Mouse (Mus musculus): ENCODE measurements around the gene Mtfmt.

Gene Mtfmt

GRCm38 (mm10) chr9:65430921-65431320 is 4.7 kb upstream of the Mtfmt start:
- TF ChIP-seq CTCF (conservative IDR thresholded peaks at IDR 0.05; ENCODE audit: low read length) = no peak
- no peak for TF ChIP-seq POU5F1 (IDR thresholded peaks at IDR 0.05; ENCODE audit: borderline replicate concordance, low read length)
- no peak for TF ChIP-seq NANOG (IDR thresholded peaks at IDR 0.05; ENCODE audit: borderline replicate concordance, low read length)
- no peaks in the 10 kb centered on the region for H3K9me3 ChIP-seq (ENCODE audit: low read length)
- H3K4me3 ChIP-seq (replicated peaks; ENCODE audit: low read length) = no peak overlapping the region
- peaks cover 6% of the 10 kb centered on the region; the same call in 1 of the 2 replicates for H3K27me3 ChIP-seq (ENCODE audit: insufficient read depth, low read length)
- H3K36me3 ChIP-seq (ENCODE audit: insufficient read depth, low read length) = no peaks in the 10 kb centered on the region
- peaks cover 23% of the 10 kb centered on the region for H3K4me1 ChIP-seq (replicated peaks; ENCODE audit: low read depth, low read length)

- Histone ChIP-seq H3K27me3 (ENCODE audit: insufficient read depth, low read length) (peaks cover 6% of the 10 kb centered on the region; the same call in 1 of the 2 replicates), H3K4me3 (replicated peaks; ENCODE audit: low read length) (no peak overlapping the region), H3K4me1 (replicated peaks; ENCODE audit: low read depth, low read length) (peaks cover 31% of the 10 kb centered on the region), H3K9me3 (ENCODE audit: low read length) (no peaks in the 10 kb centered on the region), H3K36me3 (ENCODE audit: insufficient read depth, low read length) (0 out of 2 replicates have a peak, but pooled peaks cover 1% of the 10 kb centered on the region)
- no peak for TF ChIP-seq NANOG (IDR thresholded peaks at IDR 0.05; ENCODE audit: borderline replicate concordance, low read length)
- peak; percentile 85 for TF ChIP-seq CTCF (conservative IDR thresholded peaks at IDR 0.05; ENCODE audit: low read length)
- no peak for TF ChIP-seq POU5F1 (IDR thresholded peaks at IDR 0.05; ENCODE audit: borderline replicate concordance, low read length)
Observed at GRCm38 (mm10) chr9:65432236-65432635, 3.3 kb upstream of the Mtfmt start.

- H3K4me3 ChIP-seq (replicated peaks; ENCODE audit: low read length) = no peak overlapping the region
- TF ChIP-seq NANOG (IDR thresholded peaks at IDR 0.05; ENCODE audit: borderline replicate concordance, low read length) (no peak), CTCF (conservative IDR thresholded peaks at IDR 0.05; ENCODE audit: low read length) (peak; percentile 92)
- peaks cover 16% of the 10 kb centered on the region; the same call in 1 of the 2 replicates for H3K36me3 ChIP-seq (ENCODE audit: insufficient read depth, low read length)
Observed at GRCm38 (mm10) chr9:65434140-65434539, 1.4 kb upstream of the Mtfmt start.

GRCm38 (mm10) chr9:65435211-65435610 is 371 bp upstream of the Mtfmt start:
- TF ChIP-seq POU5F1 (IDR thresholded peaks at IDR 0.05; ENCODE audit: borderline replicate concordance, low read length) = no peak
- no peak for TF ChIP-seq NANOG (IDR thresholded peaks at IDR 0.05; ENCODE audit: borderline replicate concordance, low read length)
- no peak for TF ChIP-seq CTCF (conservative IDR thresholded peaks at IDR 0.05; ENCODE audit: low read length)
- H3K27me3 ChIP-seq (ENCODE audit: insufficient read depth, low read length) = peaks cover 6% of the 10 kb centered on the region; the same call in 1 of the 2 replicates
- peaks cover 31% of the 10 kb centered on the region for H3K4me1 ChIP-seq (replicated peaks; ENCODE audit: low read depth, low read length)
- H3K36me3 ChIP-seq (ENCODE audit: insufficient read depth, low read length) = peaks cover 22% of the 10 kb centered on the region
- H3K4me3 ChIP-seq (replicated peaks; ENCODE audit: low read length) = no peak overlapping the region
- no peaks in the 10 kb centered on the region for H3K9me3 ChIP-seq (ENCODE audit: low read length)

More at GRCm38 (mm10) chr9:65434140-65434539, 1.4 kb upstream of the Mtfmt start:
- H3K4me1 ChIP-seq (replicated peaks; ENCODE audit: low read depth, low read length) = peaks cover 31% of the 10 kb centered on the region
- H3K9me3 ChIP-seq (ENCODE audit: low read length) = no peaks in the 10 kb centered on the region
- peaks cover 6% of the 10 kb centered on the region; the same call in 1 of the 2 replicates for H3K27me3 ChIP-seq (ENCODE audit: insufficient read depth, low read length)

GRCm38 (mm10) chr9:65444692-65445091 is 9.1 kb downstream of the Mtfmt start:
- Histone ChIP-seq H3K9me3 (ENCODE audit: low read length) (no peaks in the 10 kb centered on the region), H3K36me3 (ENCODE audit: insufficient read depth, low read length) (peaks cover 82% of the 10 kb centered on the region)

GRCm38 (mm10) chr9:65447951-65448350 is 12.4 kb downstream of the Mtfmt start:
- TF ChIP-seq POU5F1 (IDR thresholded peaks at IDR 0.05; ENCODE audit: borderline replicate concordance, low read length) = no peak
- TF ChIP-seq NANOG (IDR thresholded peaks at IDR 0.05; ENCODE audit: borderline replicate concordance, low read length) = no peak
- TF ChIP-seq CTCF (conservative IDR thresholded peaks at IDR 0.05; ENCODE audit: low read length) = no peak
- H3K4me3 ChIP-seq (replicated peaks; ENCODE audit: low read length) = no peak overlapping the region
- H3K36me3 ChIP-seq (ENCODE audit: insufficient read depth, low read length) = peaks cover 84% of the 10 kb centered on the region

More at GRCm38 (mm10) chr9:65444692-65445091, 9.1 kb downstream of the Mtfmt start:
- no peaks in the 10 kb centered on the region for H3K27me3 ChIP-seq (ENCODE audit: insufficient read depth, low read length)
- H3K4me1 ChIP-seq (replicated peaks; ENCODE audit: low read depth, low read length) = peaks cover 12% of the 10 kb centered on the region; the same call in 1 of the 2 replicates
- TF ChIP-seq NANOG (IDR thresholded peaks at IDR 0.05; ENCODE audit: borderline replicate concordance, low read length) = no peak
- TF ChIP-seq CTCF (conservative IDR thresholded peaks at IDR 0.05; ENCODE audit: low read length) = no peak
- TF ChIP-seq POU5F1 (IDR thresholded peaks at IDR 0.05; ENCODE audit: borderline replicate concordance, low read length) = no peak
- no peak overlapping the region for H3K4me3 ChIP-seq (replicated peaks; ENCODE audit: low read length)

GRCm38 (mm10) chr9:65458975-65459374 is 23.4 kb downstream of the Mtfmt start:
- Histone ChIP-seq H3K4me3 (replicated peaks; ENCODE audit: low read length) (no peak overlapping the region), H3K4me1 (replicated peaks; ENCODE audit: low read depth, low read length) (peaks cover 16% of the 10 kb centered on the region), H3K27me3 (ENCODE audit: insufficient read depth, low read length) (no peaks in the 10 kb centered on the region), H3K9me3 (ENCODE audit: low read length) (no peaks in the 10 kb centered on the region), H3K36me3 (ENCODE audit: insufficient read depth, low read length) (no peaks in the 10 kb centered on the region)
- TF ChIP-seq NANOG (IDR thresholded peaks at IDR 0.05; ENCODE audit: borderline replicate concordance, low read length) = no peak
- TF ChIP-seq POU5F1 (IDR thresholded peaks at IDR 0.05; ENCODE audit: borderline replicate concordance, low read length) = no peak
- TF ChIP-seq CTCF (conservative IDR thresholded peaks at IDR 0.05; ENCODE audit: low read length) = no peak

More at GRCm38 (mm10) chr9:65447951-65448350, 12.4 kb downstream of the Mtfmt start:
- Histone ChIP-seq H3K4me1 (replicated peaks; ENCODE audit: low read depth, low read length) (peaks cover 6% of the 10 kb centered on the region; the same call in 1 of the 2 replicates), H3K9me3 (ENCODE audit: low read length) (no peaks in the 10 kb centered on the region), H3K27me3 (ENCODE audit: insufficient read depth, low read length) (no peaks in the 10 kb centered on the region)

GRCm38 (mm10) chr9:65460198-65460597 is 24.6 kb downstream of the Mtfmt start:
- TF ChIP-seq NANOG (IDR thresholded peaks at IDR 0.05; ENCODE audit: borderline replicate concordance, low read length) (no peak), CTCF (conservative IDR thresholded peaks at IDR 0.05; ENCODE audit: low read length) (no peak), POU5F1 (IDR thresholded peaks at IDR 0.05; ENCODE audit: borderline replicate concordance, low read length) (no peak)
- H3K9me3 ChIP-seq (ENCODE audit: low read length) = no peaks in the 10 kb centered on the region

More at GRCm38 (mm10) chr9:65460198-65460597, 24.6 kb downstream of the Mtfmt start:
- H3K27me3 ChIP-seq (ENCODE audit: insufficient read depth, low read length) = no peaks in the 10 kb centered on the region
- H3K4me1 ChIP-seq (replicated peaks; ENCODE audit: low read depth, low read length) = peaks cover 16% of the 10 kb centered on the region
- peaks cover 3% of the 10 kb centered on the region; the same call in 1 of the 2 replicates for H3K36me3 ChIP-seq (ENCODE audit: insufficient read depth, low read length)
- H3K4me3 ChIP-seq (replicated peaks; ENCODE audit: low read length) = no peak overlapping the region

Data from E14TG2a.4 (cell line).